Mouse (Mus musculus) midbrain, embryonic 16.5 days (tissue): Measurements from ENCODE around the gene Abcd3. TPM values are rescaled to one million over a fixed set of nuclear protein-coding genes. Genes with fewer than 3 reads are reported as not detected.
A peak's percentile ranks its signal among the peaks of the same experiment; 100 is the strongest.

Source experiments
- ATAC-seq: fragments of 200-750 bp; cut with Nextera tagmentation; 2 replicates; pipeline ENCODE4 v1.8.0; 2017; ENCODE audit warnings: moderate TSS enrichment
- H3K27ac ChIP-seq: fragments of 300-500 bp; sonication (generic); 2 replicates; pipeline ENCODE4 v1.5.1; 2014; ENCODE audit warnings: mild to moderate bottlenecking, low read length, mixed read lengths
- H3K27me3 ChIP-seq: fragments of 300-500 bp; sonication (generic); 2 replicates; pipeline ENCODE4 v1.6.1; 2014; ENCODE audit warnings: low read depth, low read length, mixed read lengths; ENCODE audit not compliant: control insufficient read depth, insufficient read depth
- H3K36me3 ChIP-seq: fragments of 300-500 bp; sonication (generic); 2 replicates; pipeline ENCODE4 v1.6.1; 2014; ENCODE audit warnings: mild to moderate bottlenecking, low read length, moderate library complexity, mixed read lengths; ENCODE audit not compliant: control insufficient read depth, insufficient read depth
- H3K4me1 ChIP-seq: fragments of 300-500 bp; sonication (generic); 2 replicates; pipeline ENCODE4 v1.6.1; 2014; ENCODE audit warnings: mild to moderate bottlenecking, low read length, mixed read lengths; ENCODE audit not compliant: control insufficient read depth, insufficient read depth
- H3K4me2 ChIP-seq: fragments of 300-500 bp; sonication (generic); 2 replicates; pipeline ENCODE4 v1.6.1; 2014; ENCODE audit warnings: mild to moderate bottlenecking, low read length, mixed read lengths
- H3K4me3 ChIP-seq: fragments of 300-500 bp; sonication (generic); 2 replicates; pipeline ENCODE4 v1.5.1; 2014; ENCODE audit warnings: low read depth, mild to moderate bottlenecking, low read length, moderate library complexity, mixed read lengths
- H3K9ac ChIP-seq: fragments of 300-500 bp; sonication (generic); 2 replicates; pipeline ENCODE4 v1.6.1; 2014; ENCODE audit warnings: low read depth, low read length, mixed read lengths
- H3K9me3 ChIP-seq: fragments of 300-500 bp; sonication (generic); replicated peaks from 2 replicates; pipeline ENCODE4 v1.6.1; 2014; ENCODE audit warnings: mild to moderate bottlenecking, low read length, mixed read lengths; ENCODE audit not compliant: control insufficient read depth, poor library complexity, severe bottlenecking
- WGBS: fragments of 180-500 bp; shearing (Covaris S2); extraction: QIAGEN DNeasy Blood & Tissue Kit; methylation state at CpG from one replicate; pipeline ENCODE4 v1.1.7; 2014; 5-methylcytosine and 5-hydroxymethylcytosine counted together
- polyA plus RNA-seq: library from polyadenylated mRNA; unstranded; fragments of >200 nt; fragmentation: Nextera tagmentation; extraction: Ambion mirVana; gene quantifications from 2 replicates; pipeline ENCODE4 v1.2.1, GENCODE M21; 2015

The Abcd3 gene
- polyA plus RNA-seq, 1 experiment from 2014 or later, result 78.9 TPM

DNA sequence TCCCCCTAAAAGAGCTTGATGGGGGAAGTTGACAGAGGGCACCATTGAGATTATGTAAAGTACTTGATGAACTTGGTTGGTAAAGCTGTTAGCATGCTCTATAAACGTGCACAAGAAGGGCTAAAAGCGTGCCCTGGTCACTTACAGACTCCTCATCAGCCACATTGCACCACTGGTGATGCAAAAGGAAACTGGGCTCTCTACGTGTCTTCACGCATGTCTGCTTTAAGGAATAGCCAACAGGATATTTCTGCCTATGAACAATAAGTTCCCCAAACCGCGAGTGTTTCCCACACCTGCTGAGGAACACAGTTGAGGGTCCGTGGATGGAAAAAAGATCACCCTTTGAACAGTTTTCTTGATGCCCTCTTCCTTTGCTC is 93.4 kb downstream of the Abcd3 start:
- Histone ChIP-seq H3K9ac (no peak overlapping the region), H3K4me3 (no peak overlapping the region), H3K4me2 (no peak overlapping the region; the same call in 1 of the 2 replicates), H3K9me3 (no peaks in the 10 kb centered on the region), H3K27ac (no peak overlapping the region), H3K27me3 (0 out of 2 replicates have a peak, but pooled peaks cover 2% of the 10 kb centered on the region), H3K36me3 (no peaks in the 10 kb centered on the region), H3K4me1 (peaks cover 17% of the 10 kb centered on the region)
- ATAC-seq, result no peak
- WGBS, result 51% methylated on average over 7 of the region's 7 CpGs

DNA sequence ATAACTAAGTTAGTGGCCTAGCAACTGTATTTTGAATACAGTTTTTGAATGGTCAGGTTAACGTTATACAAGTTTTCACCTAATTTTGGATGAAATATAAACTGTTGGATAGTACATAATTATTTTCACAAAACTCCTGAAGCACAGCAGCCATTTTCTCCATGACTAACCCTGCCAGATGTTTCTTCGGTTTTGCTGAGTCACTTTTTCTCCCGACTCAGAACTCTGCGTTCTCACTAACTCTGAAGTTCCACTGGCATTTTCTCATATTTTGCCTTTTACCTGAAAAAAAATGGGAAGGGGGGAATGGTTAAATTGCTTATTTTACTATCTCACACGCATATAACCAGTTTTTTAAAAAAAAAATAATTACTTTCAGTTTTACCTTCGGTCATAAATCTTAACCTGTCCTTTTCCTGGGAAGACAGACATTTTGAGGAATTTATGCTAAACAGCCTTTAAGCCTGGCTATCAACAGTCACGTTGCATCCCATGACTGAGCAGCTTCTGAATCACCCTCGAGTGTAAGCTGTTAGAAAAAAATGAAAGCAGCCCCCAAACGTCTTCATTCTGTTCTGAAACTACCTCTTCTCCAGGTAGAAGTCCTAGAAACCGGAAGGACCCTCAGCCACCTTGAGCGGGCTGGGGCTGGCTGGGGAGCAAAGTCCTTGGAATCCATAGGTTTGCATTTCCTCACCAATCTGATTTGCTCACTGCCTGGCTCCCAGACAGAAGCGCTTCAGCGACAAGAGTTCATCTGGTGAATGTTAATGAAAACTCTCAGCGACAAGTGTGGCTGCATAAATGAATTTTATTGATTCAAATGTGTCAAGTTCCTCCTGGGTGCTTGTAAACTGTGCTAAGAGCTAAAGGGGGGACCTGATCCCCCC is 94.1 kb downstream of the Abcd3 start:
- whole genome bisulfite sequencing, result 40% methylated on average over 14 of the region's 14 CpGs
- H3K9me3 ChIP-seq, result no peaks in the 10 kb centered on the region

DNA sequence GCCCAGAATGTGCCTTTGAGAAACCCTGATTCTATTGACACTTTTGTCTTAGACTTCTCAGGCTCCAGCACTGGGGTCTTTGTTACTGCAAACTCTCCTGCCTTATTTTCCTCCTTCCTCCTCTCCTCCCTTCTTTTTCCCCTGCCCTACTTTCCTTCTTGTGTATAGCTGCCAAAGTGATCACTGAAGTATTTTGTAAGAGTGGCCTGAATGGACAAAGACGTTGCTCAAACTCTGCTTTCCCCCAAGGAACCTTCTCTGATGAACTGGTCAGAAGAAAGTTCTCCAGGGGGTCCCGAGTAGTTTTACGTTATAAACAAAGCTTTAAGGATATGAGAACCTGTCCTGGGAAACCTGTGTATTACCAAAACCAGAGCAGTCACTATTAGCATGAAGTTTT is 95.4 kb downstream of the Abcd3 start:
- Histone ChIP-seq H3K9ac (no peak overlapping the region), H3K27me3 (0 out of 2 replicates have a peak, but pooled peaks cover 2% of the 10 kb centered on the region), H3K36me3 (no peaks in the 10 kb centered on the region), H3K4me3 (no peak overlapping the region), H3K27ac (no peak overlapping the region), H3K4me1 (peaks cover 12% of the 10 kb centered on the region), H3K4me2 (no peak overlapping the region), H3K9me3 (no peaks in the 10 kb centered on the region)
- 77% methylated on average over 3 of the region's 3 CpGs for WGBS
- ATAC-seq, result no peak

More for the DNA sequence above, 94.1 kb downstream of the Abcd3 start:
- 0 out of 2 replicates have a peak, but pooled peaks cover 2% of the 10 kb centered on the region for H3K27me3 ChIP-seq
- H3K4me1 ChIP-seq, result peaks cover 17% of the 10 kb centered on the region
- peak overlapping the region; percentile 40 for H3K4me2 ChIP-seq
- H3K27ac ChIP-seq, result peak overlapping the region; percentile 22; the same call in 1 of the 2 replicates
- H3K4me3 ChIP-seq, result no peak overlapping the region; the same call in 1 of the 2 replicates
- no peaks in the 10 kb centered on the region for H3K36me3 ChIP-seq
- no peak for ATAC-seq
- no peak overlapping the region for H3K9ac ChIP-seq

DNA sequence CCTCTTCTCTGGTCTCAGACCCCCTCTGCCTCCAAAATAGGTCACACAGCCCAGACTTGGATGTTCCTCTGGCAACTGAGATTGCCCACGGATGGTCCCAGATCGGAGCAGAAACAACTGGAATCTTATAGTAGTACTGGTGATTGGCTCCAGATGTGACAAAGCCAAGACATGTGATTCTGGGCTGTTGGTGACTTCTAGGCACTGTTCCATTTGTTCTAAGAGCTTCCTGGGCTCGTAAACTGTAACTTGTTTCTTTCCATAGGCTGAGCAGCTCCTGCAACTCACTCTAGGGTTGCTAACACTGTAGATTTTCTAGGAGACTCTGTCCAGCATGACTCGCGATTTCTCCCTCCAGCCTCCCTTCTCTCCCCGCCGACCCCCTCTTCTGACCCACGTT is 96.4 kb downstream of the Abcd3 start:
- no peak overlapping the region for H3K27ac ChIP-seq
- H3K9ac ChIP-seq, result no peak overlapping the region
- ATAC-seq, result no peak
- WGBS, result 84% methylated on average over 8 of the region's 8 CpGs
- H3K27me3 ChIP-seq, result 0 out of 2 replicates have a peak, but pooled peaks cover 2% of the 10 kb centered on the region
- H3K9me3 ChIP-seq, result no peaks in the 10 kb centered on the region
- H3K36me3 ChIP-seq, result no peaks in the 10 kb centered on the region
- H3K4me3 ChIP-seq, result no peak overlapping the region
- H3K4me2 ChIP-seq, result no peak overlapping the region
- H3K4me1 ChIP-seq, result peaks cover 12% of the 10 kb centered on the region

DNA sequence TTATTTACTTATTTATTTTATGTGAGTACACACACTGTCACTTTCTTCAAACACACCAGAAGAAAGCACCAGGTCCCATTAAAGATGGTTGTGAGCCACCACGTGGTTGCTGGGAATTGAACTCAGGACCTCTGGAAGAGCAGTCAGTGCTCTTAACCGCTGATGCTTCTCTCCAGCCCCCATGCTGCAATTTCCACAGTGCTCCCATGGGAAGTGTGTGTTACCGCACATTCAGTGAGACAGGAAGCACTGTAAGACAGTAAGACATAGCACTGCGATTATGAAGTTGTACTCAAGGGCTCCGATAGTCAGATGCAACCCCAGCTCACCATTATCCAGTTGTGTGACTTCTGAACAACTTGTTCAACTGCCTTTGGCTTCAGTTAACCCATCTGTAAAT is 98.6 kb downstream of the Abcd3 start:
- Histone ChIP-seq H3K9ac (no peak overlapping the region), H3K4me2 (no peak overlapping the region), H3K27me3 (no peaks in the 10 kb centered on the region), H3K4me3 (no peak overlapping the region), H3K9me3 (no peaks in the 10 kb centered on the region), H3K36me3 (no peaks in the 10 kb centered on the region), H3K27ac (no peak overlapping the region), H3K4me1 (peaks cover 5% of the 10 kb centered on the region)
- no peak for ATAC-seq
- WGBS, result 89% methylated on average over 5 of the region's 5 CpGs

DNA sequence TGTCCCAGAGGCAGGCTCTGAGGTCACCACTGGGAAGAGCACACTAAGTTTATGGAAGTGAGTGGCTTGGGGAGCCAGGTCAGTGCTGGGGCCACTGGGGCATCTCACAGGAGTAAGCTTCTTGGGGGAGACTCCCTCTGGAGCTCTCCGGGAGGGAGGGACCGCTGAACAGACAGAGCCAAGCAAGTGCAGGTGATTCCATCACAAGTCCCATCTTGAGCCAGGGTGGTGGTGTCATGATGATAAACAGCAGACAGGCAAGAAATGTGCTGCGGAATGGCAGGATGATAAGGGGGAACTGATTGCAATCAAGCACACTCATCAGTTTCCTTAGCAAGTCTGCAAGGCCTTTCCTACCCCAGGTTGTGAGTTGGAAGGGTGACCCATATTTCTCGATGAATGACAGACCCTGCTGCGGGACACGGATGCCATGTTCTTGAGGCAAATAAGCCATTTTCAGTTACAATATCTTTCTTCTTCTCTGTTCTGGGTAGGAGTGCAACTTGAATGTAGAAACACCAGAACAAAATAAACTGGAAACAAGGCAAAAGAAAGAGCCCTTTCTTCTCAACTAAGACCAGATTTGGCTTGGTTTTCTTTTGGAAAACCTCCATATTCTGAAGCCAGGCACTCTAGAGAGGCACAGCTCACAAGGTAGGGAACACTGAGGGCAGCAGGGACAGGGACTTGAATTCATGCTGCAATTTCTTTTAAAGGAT is 99.2 kb downstream of the Abcd3 start:
- ATAC-seq, result no peak
- Histone ChIP-seq H3K36me3 (no peaks in the 10 kb centered on the region), H3K27me3 (no peaks in the 10 kb centered on the region), H3K4me1 (no peaks in the 10 kb centered on the region), H3K4me2 (no peak overlapping the region), H3K9me3 (no peaks in the 10 kb centered on the region), H3K27ac (no peak overlapping the region), H3K9ac (no peak overlapping the region), H3K4me3 (no peak overlapping the region)
- WGBS, result 83% methylated on average over 6 of the region's 6 CpGs

DNA sequence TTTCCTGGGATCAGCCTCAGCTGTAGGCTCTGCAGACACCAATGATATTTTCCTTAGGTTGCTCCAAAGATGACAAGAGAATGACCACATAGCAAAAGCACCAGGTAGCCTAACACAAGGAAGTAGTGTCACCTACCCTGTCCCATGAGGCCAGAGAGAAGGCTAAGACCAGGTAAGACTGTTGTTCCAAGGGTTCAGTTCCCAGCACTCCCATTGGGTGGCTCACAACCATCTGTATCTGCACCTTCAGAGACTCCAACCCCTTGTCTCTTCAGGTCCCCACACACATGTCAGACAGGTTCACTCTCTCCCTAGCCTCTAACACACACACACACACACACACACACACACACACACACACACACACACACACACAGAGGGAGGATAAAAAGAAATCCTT is 99.8 kb downstream of the Abcd3 start:
- Histone ChIP-seq H3K4me1 (no peaks in the 10 kb centered on the region), H3K27ac (no peak overlapping the region), H3K9me3 (no peaks in the 10 kb centered on the region), H3K36me3 (no peaks in the 10 kb centered on the region), H3K4me3 (no peak overlapping the region), H3K27me3 (no peaks in the 10 kb centered on the region), H3K9ac (no peak overlapping the region), H3K4me2 (no peak overlapping the region)
- no peak for ATAC-seq

DNA sequence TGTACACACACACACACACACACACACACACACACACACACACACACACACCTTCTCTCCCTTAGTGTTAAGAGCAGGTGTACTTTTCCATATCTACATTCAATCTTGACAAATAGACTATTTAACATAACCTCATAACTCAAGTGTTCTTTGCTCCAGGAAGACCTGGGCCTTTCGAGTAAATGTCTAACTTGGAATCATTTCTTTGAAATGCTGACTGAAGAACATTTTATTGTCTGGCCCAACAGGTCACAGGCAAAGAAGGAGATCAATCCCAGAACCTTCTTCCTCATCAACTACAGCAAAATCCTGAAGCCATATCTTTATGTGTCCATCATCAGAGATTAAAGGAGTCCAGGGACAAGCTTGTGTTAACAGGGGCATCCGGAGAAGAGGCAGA is 100.6 kb downstream of the Abcd3 start:
- ATAC-seq, result no peak
- Histone ChIP-seq H3K27ac (no peak overlapping the region), H3K4me2 (no peak overlapping the region), H3K27me3 (no peaks in the 10 kb centered on the region), H3K4me1 (no peaks in the 10 kb centered on the region), H3K4me3 (no peak overlapping the region), H3K9me3 (no peaks in the 10 kb centered on the region), H3K9ac (no peak overlapping the region), H3K36me3 (no peaks in the 10 kb centered on the region)
- 92% methylated on average over 2 of the region's 2 CpGs for WGBS

DNA sequence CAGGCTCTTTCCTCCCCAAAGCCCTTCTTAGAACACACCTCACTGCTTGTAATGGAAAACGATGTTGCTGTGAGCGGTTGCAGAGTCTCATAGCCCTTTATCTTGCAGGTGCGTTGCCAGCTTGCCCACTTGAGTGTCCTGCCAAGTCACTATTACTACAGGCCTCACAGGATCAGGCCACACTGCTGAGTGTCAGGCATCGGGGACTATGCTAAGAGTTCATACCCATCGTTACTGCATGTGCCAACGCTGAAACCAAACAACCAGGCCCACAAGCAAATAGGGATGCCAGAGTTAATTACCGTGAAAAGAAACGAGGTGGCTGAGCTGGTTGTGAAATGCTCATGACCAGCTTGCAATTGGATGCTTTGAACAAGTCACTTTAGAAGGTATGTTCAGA is 101.3 kb downstream of the Abcd3 start:
- ATAC-seq, result no peak
- Histone ChIP-seq H3K4me2 (no peak overlapping the region), H3K9me3 (no peaks in the 10 kb centered on the region), H3K4me3 (no peak overlapping the region), H3K27ac (no peak overlapping the region), H3K27me3 (no peaks in the 10 kb centered on the region), H3K9ac (no peak overlapping the region), H3K36me3 (no peaks in the 10 kb centered on the region), H3K4me1 (no peaks in the 10 kb centered on the region)
- 75% methylated on average over 8 of the region's 8 CpGs for WGBS
